Mouse (Mus musculus) spleen, adult 2 months (tissue): ENCODE measurements around the gene Cd276.

Experiments used
- CTCF ChIP-seq: fragments of 200-500 bp; IDR thresholded peaks from 2 replicates; pipeline ENCODE4 v1.5.1; 2011; ENCODE audit warnings: mild to moderate bottlenecking, inconsistent platforms; ENCODE audit not compliant: insufficient read depth, insufficient read length, insufficient replicate concordance; ENCODE audit errors: extremely low read depth
- POLR2A ChIP-seq: fragments of 200-500 bp; IDR thresholded peaks from 2 replicates; pipeline ENCODE4 v1.6.1; 2011; ENCODE audit warnings: low read depth, low read length, inconsistent platforms

DNA sequence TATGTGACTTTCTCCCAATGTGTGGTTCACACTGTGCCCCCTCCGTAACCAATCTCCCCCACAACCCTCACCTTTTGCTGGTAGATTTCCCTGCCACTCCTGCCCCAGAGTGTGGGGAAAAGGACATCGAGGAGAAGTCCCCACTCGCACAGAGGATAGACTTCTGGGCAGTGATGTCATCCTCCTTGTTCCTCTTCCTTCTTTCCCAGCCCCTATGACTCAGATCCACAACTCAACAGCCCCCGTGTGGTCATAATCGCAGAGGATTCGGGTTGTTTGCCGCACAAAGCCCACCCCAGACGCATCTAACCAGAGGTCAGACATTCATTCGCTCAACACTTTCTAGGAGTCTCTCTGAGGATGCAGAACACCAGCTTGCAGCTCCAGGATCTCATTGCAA is 3.2 kb downstream of the Cd276 start:
- TF ChIP-seq CTCF (no peak), POLR2A (no peak)
